Mouse (Mus musculus) MEL (cell line): Measurements from ENCODE around the gene Vmp1. TPM values are rescaled to one million over a fixed set of nuclear protein-coding genes. Genes with fewer than 3 reads are reported as not detected.

ENCODE experiments used
- DNase-seq: peaks from one replicate; pipeline ENCODE4 v3.0.0; 2011; ENCODE audit warnings: low read depth, low spot score
- H3K27ac ChIP-seq: 2 replicates; pipeline ENCODE4 v1.5.1; 2012; ENCODE audit warnings: low read depth, mild to moderate bottlenecking, control low read depth, low read length, moderate library complexity; ENCODE audit not compliant: control insufficient read depth
- H3K27me3 ChIP-seq, 2 experiments: fragments of 150-350 bp in 1 of 2; sonication (generic) in 1 of 2; 2 replicates each; pipeline ENCODE4 v1.6.1; 2012; ENCODE audit warnings: low read length in 2 of 2, mild to moderate bottlenecking in 2 of 2, improper control_type of control experiment in 1 of 2, moderate library complexity in 1 of 2; ENCODE audit not compliant: insufficient read depth in 2 of 2, control insufficient read depth in 1 of 2
- H3K36me3 ChIP-seq, 2 experiments: 2 replicates each; pipeline ENCODE4 v1.6.1; 2012 to 2014; ENCODE audit warnings: low read length in 2 of 2, improper control_type of control experiment in 1 of 2, inconsistent platforms in 1 of 2, mild to moderate bottlenecking in 1 of 2; ENCODE audit not compliant: insufficient read depth in 2 of 2, control insufficient read depth in 1 of 2
- H3K4me1 ChIP-seq, 2 experiments: fragments of 150-350 bp in 1 of 2; sonication (generic) in 1 of 2; 2 replicates each; pipeline ENCODE4 v1.6.1; 2012; ENCODE audit warnings: low read length in 2 of 2, improper control_type of control experiment in 1 of 2, mild to moderate bottlenecking in 1 of 2; ENCODE audit not compliant: insufficient read depth in 2 of 2, control insufficient read depth in 1 of 2
- H3K4me3 ChIP-seq, 2 experiments: fragments of 150-350 bp in 1 of 2; sonication (generic) in 1 of 2; 2 replicates each; pipeline ENCODE4 v1.5.1; 2012; ENCODE audit warnings: low read depth in 2 of 2, low read length in 2 of 2, mild to moderate bottlenecking in 2 of 2, moderate library complexity in 2 of 2, control low read depth in 1 of 2, improper control_type of control experiment in 1 of 2; ENCODE audit not compliant: control insufficient read depth in 1 of 2, insufficient read depth in 1 of 2
- H3K79me2 ChIP-seq: 2 replicates; pipeline ENCODE4 v1.6.1; 2012; ENCODE audit warnings: mild to moderate bottlenecking, low read length, moderate library complexity; ENCODE audit not compliant: control insufficient read depth, poor library complexity, insufficient read depth
- H3K9ac ChIP-seq: 2 replicates; pipeline ENCODE4 v1.6.1; 2012; ENCODE audit warnings: low read depth, mild to moderate bottlenecking, control low read depth, low read length, moderate library complexity; ENCODE audit not compliant: control insufficient read depth, poor library complexity, severe bottlenecking
- H3K9me3 ChIP-seq: fragments of 150-350 bp; sonication (generic); replicated peaks from 2 replicates; pipeline ENCODE4 v1.6.1; 2012; ENCODE audit warnings: mild to moderate bottlenecking, low read length, improper control_type of control experiment, moderate library complexity; ENCODE audit not compliant: insufficient read depth
- BHLHE40 ChIP-seq: IDR thresholded peaks from 2 replicates; pipeline ENCODE4 v1.6.1; 2012; ENCODE audit warnings: low read depth, mild to moderate bottlenecking, inconsistent platforms, low read length, improper control_type of control experiment, borderline replicate concordance
- CHD1 ChIP-seq: IDR thresholded peaks from 2 replicates; pipeline ENCODE4 v1.6.1; 2012; ENCODE audit warnings: low read depth, mild to moderate bottlenecking, inconsistent platforms, low read length, improper control_type of control experiment
- CHD2 ChIP-seq: IDR thresholded peaks from 2 replicates; pipeline ENCODE4 v1.6.1; 2011; ENCODE audit warnings: low read length, improper control_type of control experiment
- ELF1 ChIP-seq: IDR thresholded peaks from 2 replicates; pipeline ENCODE4 v1.6.1; 2014; ENCODE audit warnings: low read depth, mild to moderate bottlenecking, inconsistent platforms, low read length, improper control_type of control experiment, moderate library complexity
- EP300 ChIP-seq, 2 experiments: IDR thresholded peaks; 2 replicates each; pipeline ENCODE4 v1.6.1; 2011; ENCODE audit warnings: improper control_type of control experiment in 2 of 2, low read length in 2 of 2, low read depth in 1 of 2, mild to moderate bottlenecking in 1 of 2
- ETS1 ChIP-seq: IDR thresholded peaks from 2 replicates; pipeline ENCODE4 v1.6.1; 2012; ENCODE audit warnings: low read depth, mild to moderate bottlenecking, inconsistent platforms, low read length, improper control_type of control experiment, moderate library complexity
- GABPA ChIP-seq: IDR thresholded peaks from 2 replicates; pipeline ENCODE4 v1.6.1; 2012; ENCODE audit warnings: low read depth, mild to moderate bottlenecking, inconsistent platforms, low read length, improper control_type of control experiment, moderate library complexity
- GATA1 ChIP-seq: IDR thresholded peaks from 2 replicates; pipeline ENCODE4 v1.6.1; 2011; ENCODE audit warnings: low read depth, low read length, improper control_type of control experiment
- HCFC1 ChIP-seq: IDR thresholded peaks from 2 replicates; pipeline ENCODE4 v1.6.1; 2012; ENCODE audit warnings: low read depth, mild to moderate bottlenecking, inconsistent platforms, low read length, improper control_type of control experiment, moderate library complexity
- JUND ChIP-seq: IDR thresholded peaks from 2 replicates; pipeline ENCODE4 v1.6.1; 2011; ENCODE audit warnings: low read depth, mild to moderate bottlenecking, improper control_type of control experiment, low read length
- KAT2A ChIP-seq: conservative IDR thresholded peaks from 2 replicates; pipeline ENCODE4 v1.6.1; 2012; ENCODE audit warnings: low read depth, low read length, improper control_type of control experiment, inconsistent platforms
- MAFK ChIP-seq: IDR thresholded peaks from 2 replicates; pipeline ENCODE4 v1.6.1; 2011; ENCODE audit warnings: low read depth, mild to moderate bottlenecking, low read length, improper control_type of control experiment, borderline replicate concordance
- MAX ChIP-seq: IDR thresholded peaks from 2 replicates; pipeline ENCODE4 v1.6.1; 2011; ENCODE audit warnings: low read length, improper control_type of control experiment
- MAZ ChIP-seq: IDR thresholded peaks from 2 replicates; pipeline ENCODE4 v1.6.1; 2012; ENCODE audit warnings: low read depth, mild to moderate bottlenecking, inconsistent platforms, low read length, improper control_type of control experiment
- MEF2A ChIP-seq: IDR thresholded peaks from 2 replicates; pipeline ENCODE4 v1.6.1; 2014; ENCODE audit warnings: low read depth, mild to moderate bottlenecking, inconsistent platforms, low read length, improper control_type of control experiment; ENCODE audit not compliant: poor library complexity, insufficient replicate concordance, severe bottlenecking; ENCODE audit errors: extremely low read depth
- MXI1 ChIP-seq: IDR thresholded peaks from 2 replicates; pipeline ENCODE4 v1.6.1; 2011; ENCODE audit warnings: mild to moderate bottlenecking, low read depth, low read length, improper control_type of control experiment
- MYB ChIP-seq: IDR thresholded peaks from 2 replicates; pipeline ENCODE4 v1.6.1; 2011; ENCODE audit warnings: mild to moderate bottlenecking, low read depth, low read length, improper control_type of control experiment
- MYC ChIP-seq: IDR thresholded peaks from 2 replicates; pipeline ENCODE4 v1.6.1; 2011; ENCODE audit warnings: low read depth, mild to moderate bottlenecking, low read length, improper control_type of control experiment, moderate library complexity
- NELFE ChIP-seq: IDR thresholded peaks from 2 replicates; pipeline ENCODE4 v1.6.1; 2011; ENCODE audit warnings: low read depth, low read length, improper control_type of control experiment
- POLR2A ChIP-seq, 2 experiments: IDR thresholded peaks; 2 replicates each; pipeline ENCODE4 v1.6.1; 2011 to 2012; ENCODE audit warnings: low read length in 2 of 2, mild to moderate bottlenecking in 2 of 2, control low read depth in 1 of 2, improper control_type of control experiment in 1 of 2, low read depth in 1 of 2, moderate library complexity in 1 of 2; ENCODE audit not compliant: control insufficient read depth in 1 of 2, insufficient read depth in 1 of 2, poor library complexity in 1 of 2
- POLR2AphosphoS2 ChIP-seq: IDR thresholded peaks from 2 replicates; pipeline ENCODE4 v1.6.1; 2011; ENCODE audit warnings: low read length, improper control_type of control experiment
- POLR2AphosphoS5 ChIP-seq: IDR thresholded peaks from 2 replicates; pipeline ENCODE4 v1.6.1; 2012; ENCODE audit warnings: low read depth, borderline replicate concordance, mild to moderate bottlenecking, inconsistent platforms, low read length, moderate library complexity, mixed read lengths
- RCOR1 ChIP-seq: IDR thresholded peaks from 2 replicates; pipeline ENCODE4 v1.6.1; 2012; ENCODE audit warnings: low read depth, mild to moderate bottlenecking, inconsistent platforms, low read length, improper control_type of control experiment
- SIN3A ChIP-seq: IDR thresholded peaks from 2 replicates; pipeline ENCODE4 v1.6.1; 2012; ENCODE audit warnings: low read length, improper control_type of control experiment, inconsistent platforms
- SMC3 ChIP-seq: IDR thresholded peaks from 2 replicates; pipeline ENCODE4 v1.6.1; 2011; ENCODE audit warnings: low read depth, low read length, improper control_type of control experiment
- TAL1 ChIP-seq: IDR thresholded peaks from 2 replicates; pipeline ENCODE4 v1.6.1; 2012; ENCODE audit warnings: mild to moderate bottlenecking, inconsistent platforms, low read length, moderate library complexity, mixed read lengths
- TBP ChIP-seq: IDR thresholded peaks from 2 replicates; pipeline ENCODE4 v1.8.0; 2011; ENCODE audit warnings: low read depth, low read length, improper control_type of control experiment
- TCF12 ChIP-seq: IDR thresholded peaks from 2 replicates; pipeline ENCODE4 v1.6.1; 2014; ENCODE audit warnings: low read depth, mild to moderate bottlenecking, inconsistent platforms, low read length, improper control_type of control experiment, moderate library complexity
- UBTF ChIP-seq: IDR thresholded peaks from 2 replicates; pipeline ENCODE4 v1.6.1; 2012; ENCODE audit warnings: low read depth, mild to moderate bottlenecking, inconsistent platforms, low read length, improper control_type of control experiment, moderate library complexity, borderline replicate concordance; ENCODE audit not compliant: insufficient read depth
- USF2 ChIP-seq, 2 experiments: IDR thresholded peaks; 2 replicates each; pipeline ENCODE4 v1.6.1; 2011 to 2012; ENCODE audit warnings: improper control_type of control experiment in 2 of 2, low read length in 2 of 2, borderline replicate concordance in 1 of 2, inconsistent platforms in 1 of 2, low read depth in 1 of 2, mild to moderate bottlenecking in 1 of 2; ENCODE audit not compliant: insufficient read depth in 1 of 2
- ZMIZ1 ChIP-seq: IDR thresholded peaks from 2 replicates; pipeline ENCODE4 v1.6.1; 2012; ENCODE audit warnings: low read depth, mild to moderate bottlenecking, inconsistent platforms, low read length, improper control_type of control experiment, moderate library complexity
- ZNF384 ChIP-seq: IDR thresholded peaks from 2 replicates; pipeline ENCODE4 v1.6.1; 2012; ENCODE audit warnings: low read depth, mild to moderate bottlenecking, inconsistent platforms, low read length, improper control_type of control experiment
- polyA plus RNA-seq, 2 experiments: library from polyadenylated mRNA; stranded (reverse) in 1 of 2; unstranded in 1 of 2; fragments of >175 nt in 1 of 2; fragments of >200 nt in 1 of 2; gene quantifications; 2 replicates each; pipeline versions ENCODE4 v1.2.1 to v1.2.4; 2012; ENCODE audit warnings: low replicate concordance in 2 of 2, low read depth in 1 of 2; ENCODE audit not compliant: insufficient read length in 2 of 2, insufficient read depth in 1 of 2, missing spikeins in 1 of 2
- total RNA-seq: library from RNA; depleted of rRNA; stranded (reverse); fragments of 300-350 nt; gene quantifications from 2 replicates; pipeline ENCODE4 v1.2.3, GENCODE M21; 2012

Vmp1 gene
- total and polyA plus RNA-seq, 3 experiments, result 61.8 to 94.9 TPM; not detected in 1

DNA sequence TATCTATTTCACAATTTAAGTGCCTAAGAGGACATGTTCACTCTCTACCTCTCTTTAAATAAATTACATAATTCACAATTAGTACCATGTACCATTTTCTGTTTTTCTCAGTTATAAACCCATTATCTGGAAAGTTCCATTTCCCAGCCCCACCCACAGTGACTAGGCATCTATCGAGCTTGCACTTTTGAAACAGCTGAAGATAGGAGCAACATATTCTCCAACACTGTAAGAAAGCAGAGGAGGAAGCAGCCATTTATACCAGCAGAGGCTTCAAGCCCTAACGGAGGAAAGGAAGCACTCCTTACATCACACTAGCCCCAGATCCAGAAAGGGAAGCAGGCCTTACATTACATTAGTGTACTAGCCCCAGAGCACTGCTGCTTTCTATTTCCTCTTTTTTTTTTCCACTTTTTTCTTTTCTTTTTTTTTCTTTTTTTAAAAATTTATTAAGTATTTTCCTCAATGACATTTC, 69.5 kb downstream of the Vmp1 start:
- H3K9me3 ChIP-seq, result no peaks in the 10 kb centered on the region
- H3K27me3 ChIP-seq, result no peaks in the 10 kb centered on the region
- TF ChIP-seq JUND (no peak), SMC3 (peak; percentile 10; the same call in 1 of the 2 replicates), HCFC1 (peak; percentile 69), TCF12 (peak; percentile 71), GABPA (peak; percentile 89; the same call in 1 of the 2 replicates), SIN3A (peak; percentile 94), MAFK (peak; percentile 66; the same call in 1 of the 2 replicates), TAL1 (no peak), MXI1 (peak; percentile 41; the same call in 1 of the 2 replicates), KAT2A (0 out of 2 replicates have a peak, but pooled peaks have one; percentile 18), POLR2AphosphoS5 (no peak), TBP (peak; percentile 92), ZNF384 (peak; percentile 93), POLR2A (IDR thresholded peaks at IDR 0.05; ENCODE audit: control insufficient read depth in 1 of 2, insufficient read depth in 1 of 2, low read depth in 1 of 2, low read length in 2 of 2, poor library complexity in 1 of 2) (peak in 1 of 2 experiments; percentile 75; a peak in 2 of 4 replicates), GATA1 (peak; percentile 86), MAZ (peak; percentile 52; the same call in 1 of the 2 replicates), RCOR1 (peak; percentile 68), MAX (0 out of 2 replicates have a peak, but pooled peaks have one; percentile 29), ELF1 (peak; percentile 64), CHD1 (peak; percentile 93), ETS1 (peak; percentile 100), USF2 (IDR thresholded peaks at IDR 0.05; ENCODE audit: borderline replicate concordance in 1 of 2, insufficient read depth in 1 of 2, low read depth in 1 of 2, low read length in 2 of 2) (no peak), EP300 (IDR thresholded peaks at IDR 0.05; ENCODE audit: low read depth in 1 of 2, low read length in 2 of 2) (peak; percentile 81 to 89), BHLHE40 (no peak), ZMIZ1 (peak; percentile 87), MYB (peak; percentile 52; the same call in 1 of the 2 replicates), MYC (peak; percentile 60; the same call in 1 of the 2 replicates), POLR2AphosphoS2 (peak; percentile 88), CHD2 (no peak), NELFE (peak; percentile 68), UBTF (peak; percentile 71; the same call in 1 of the 2 replicates), MEF2A (no peak)
- DNase-seq, result peak; percentile 96
- H3K4me1 ChIP-seq, result peaks cover 29 to 31% of the 10 kb centered on the region in 2 experiments
- peaks cover 0 to 34% of the 10 kb centered on the region in 2 experiments; a peak in 2 of 4 replicates for H3K36me3 ChIP-seq
- peak overlapping the region; percentile 72 for H3K9ac ChIP-seq
- peak overlapping the region; percentile 93 for H3K27ac ChIP-seq
- H3K79me2 ChIP-seq, result no peaks in the 10 kb centered on the region; the same call in 1 of the 2 replicates
- peak overlapping the region in 1 of 2 experiments; percentile 21; a peak in 3 of 4 replicates for H3K4me3 ChIP-seq
